Mouse (Mus musculus): ENCODE measurements around the gene Rims3.

DNA sequence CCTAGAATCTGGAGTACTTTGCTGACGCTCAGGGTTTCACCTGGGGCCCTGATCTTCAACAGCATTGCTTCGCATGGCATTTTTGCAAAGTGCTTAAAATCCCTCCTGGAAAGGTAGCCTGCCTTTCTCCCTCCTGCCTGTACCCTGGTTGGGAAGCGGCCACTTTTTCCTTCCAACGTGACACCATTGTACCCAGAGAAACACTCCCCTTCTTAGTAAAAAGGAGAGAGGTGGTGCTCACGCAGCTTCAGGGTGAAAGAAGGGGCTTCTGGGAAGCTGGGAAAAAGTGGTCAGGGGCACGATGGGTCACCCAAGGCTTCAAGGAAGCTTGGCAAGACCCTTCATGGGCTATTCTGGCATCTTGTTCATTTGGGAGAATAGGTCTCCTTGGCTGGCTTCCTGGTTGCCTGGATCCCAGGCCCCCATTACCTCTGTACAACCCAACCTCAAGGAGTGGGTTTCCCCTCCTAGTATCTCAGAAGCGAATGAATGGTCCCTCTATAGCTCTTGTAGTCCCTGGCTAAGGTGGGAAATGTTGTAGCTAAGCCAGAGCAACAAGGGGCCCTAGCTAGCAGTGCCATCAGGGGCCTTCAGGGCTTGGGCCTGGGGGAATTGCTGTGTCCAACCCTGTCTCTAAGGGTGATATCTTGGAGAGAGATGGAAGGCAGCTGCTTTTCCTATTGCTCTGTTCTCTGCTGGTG lies 894 bp downstream of the Rims3 start:
- TF ChIP-seq GATA1 (IDR thresholded peaks at IDR 0.05; ENCODE audit: borderline replicate concordance, low read length) (no peak), FLI1 (IDR thresholded peaks at IDR 0.05; ENCODE audit: low read length) (no peak)

All from megakaryocyte, embryonic 14.5 days (primary cell).